Mouse (Mus musculus): ENCODE measurements around the gene Maml1. TPM values are rescaled to one million over a fixed set of nuclear protein-coding genes. Genes with fewer than 3 reads are reported as not detected.

The Maml1 gene
- polyA plus RNA-seq, 1 experiment: 12.6 TPM

DNA sequence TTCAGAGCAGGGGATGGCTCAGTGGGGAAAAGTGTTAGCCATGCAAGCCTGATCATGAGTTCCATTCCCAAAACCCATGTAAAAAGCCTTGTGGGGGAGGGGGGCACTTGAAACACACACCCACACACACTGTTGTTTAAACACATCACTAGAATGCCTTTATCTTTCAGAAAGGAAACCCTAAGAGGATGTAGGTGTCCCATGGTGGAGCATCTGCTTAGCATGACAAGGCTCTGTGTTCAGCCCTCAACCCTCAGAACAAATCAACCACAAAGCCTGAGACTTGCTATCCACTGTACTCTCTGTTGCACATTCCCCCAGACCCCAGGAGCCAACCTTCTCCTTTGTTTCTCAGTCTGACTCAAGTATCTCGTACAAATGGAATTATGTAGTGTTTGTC is 12.1 kb downstream of the Maml1 start:
- 71% methylated on average over 1 of the region's 1 CpGs for WGBS

GRCm38 (mm10) chr11:50279005-50279404 is 13.1 kb downstream of the Maml1 start:
- Histone ChIP-seq H3K27me3 (ENCODE audit: control insufficient read depth, insufficient read depth, low read length) (no peaks in the 10 kb centered on the region), H3K36me3 (ENCODE audit: control insufficient read depth, insufficient read depth, low read length) (0 out of 2 replicates have a peak, but pooled peaks cover 3% of the 10 kb centered on the region), H3K4me1 (ENCODE audit: control insufficient read depth, insufficient read depth, insufficient read length, low read length) (peaks cover 3% of the 10 kb centered on the region; the same call in 1 of the 2 replicates), H3K27ac (ENCODE audit: insufficient read depth, low read depth, low read length) (no peak overlapping the region), H3K4me3 (ENCODE audit: low read depth, low read length) (no peak overlapping the region)
- TF ChIP-seq CTCF (IDR thresholded peaks at IDR 0.05; ENCODE audit: extremely low read depth, insufficient read length, insufficient replicate concordance, low read depth, low read length) (no peak), POLR2A (IDR thresholded peaks at IDR 0.05; ENCODE audit: low read depth, low read length) (no peak)
- 58% methylated on average over 4 of the region's 4 CpGs for WGBS

More for the DNA sequence above, 12.1 kb downstream of the Maml1 start:
- H3K4me1 ChIP-seq (ENCODE audit: control insufficient read depth, insufficient read depth, insufficient read length, low read length): peaks cover 3% of the 10 kb centered on the region; the same call in 1 of the 2 replicates
- no peak overlapping the region for H3K27ac ChIP-seq (ENCODE audit: insufficient read depth, low read depth, low read length)
- no peaks in the 10 kb centered on the region for H3K27me3 ChIP-seq (ENCODE audit: control insufficient read depth, insufficient read depth, low read length)
- no peak overlapping the region for H3K4me3 ChIP-seq (ENCODE audit: low read depth, low read length)
- H3K36me3 ChIP-seq (ENCODE audit: control insufficient read depth, insufficient read depth, low read length): 0 out of 2 replicates have a peak, but pooled peaks cover 3% of the 10 kb centered on the region
- no peak for TF ChIP-seq POLR2A (IDR thresholded peaks at IDR 0.05; ENCODE audit: low read depth, low read length)
- no peak for TF ChIP-seq CTCF (IDR thresholded peaks at IDR 0.05; ENCODE audit: extremely low read depth, insufficient read length, insufficient replicate concordance, low read depth, low read length)

- H3K36me3 ChIP-seq (ENCODE audit: control insufficient read depth, insufficient read depth, low read length): 0 out of 2 replicates have a peak, but pooled peaks cover 2% of the 10 kb centered on the region
- TF ChIP-seq CTCF (IDR thresholded peaks at IDR 0.05; ENCODE audit: extremely low read depth, insufficient read length, insufficient replicate concordance, low read depth, low read length) (no peak), POLR2A (IDR thresholded peaks at IDR 0.05; ENCODE audit: low read depth, low read length) (no peak)
- WGBS: 94% methylated on average over 6 of the region's 6 CpGs
These were observed 14.4 kb downstream of the Maml1 start for GRCm38 (mm10) chr11:50277706-50278105.

DNA sequence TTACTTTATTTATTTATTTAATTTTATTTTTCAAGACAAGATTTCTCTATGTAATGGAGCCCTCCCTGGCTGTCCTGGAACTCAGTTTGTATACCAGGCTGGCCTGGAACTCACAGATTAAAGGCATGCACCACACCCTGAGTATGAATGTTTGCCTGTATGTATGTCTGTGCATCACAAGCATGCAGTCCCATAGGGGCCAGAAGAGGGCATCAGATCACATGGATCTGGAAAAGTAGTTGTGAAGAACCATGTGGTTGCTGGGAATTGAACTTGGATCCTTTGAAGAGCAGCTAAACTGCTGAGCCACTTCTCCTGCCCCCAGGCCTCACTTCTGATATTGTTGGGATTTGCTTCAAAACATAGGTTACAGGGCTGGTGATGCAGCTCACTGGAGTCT is 15.1 kb downstream of the Maml1 start:
- Histone ChIP-seq H3K4me3 (ENCODE audit: low read depth, low read length) (no peak overlapping the region), H3K36me3 (ENCODE audit: control insufficient read depth, insufficient read depth, low read length) (0 out of 2 replicates have a peak, but pooled peaks cover 2% of the 10 kb centered on the region), H3K27ac (ENCODE audit: insufficient read depth, low read depth, low read length) (no peak overlapping the region), H3K4me1 (ENCODE audit: control insufficient read depth, insufficient read depth, insufficient read length, low read length) (peaks cover 3% of the 10 kb centered on the region; the same call in 1 of the 2 replicates), H3K27me3 (ENCODE audit: control insufficient read depth, insufficient read depth, low read length) (no peaks in the 10 kb centered on the region)
- TF ChIP-seq CTCF (IDR thresholded peaks at IDR 0.05; ENCODE audit: extremely low read depth, insufficient read length, insufficient replicate concordance, low read depth, low read length): no peak
- TF ChIP-seq POLR2A (IDR thresholded peaks at IDR 0.05; ENCODE audit: low read depth, low read length): no peak

More at GRCm38 (mm10) chr11:50277706-50278105, 14.4 kb downstream of the Maml1 start:
- Histone ChIP-seq H3K4me1 (ENCODE audit: control insufficient read depth, insufficient read depth, insufficient read length, low read length) (peaks cover 3% of the 10 kb centered on the region; the same call in 1 of the 2 replicates), H3K27ac (ENCODE audit: insufficient read depth, low read depth, low read length) (no peak overlapping the region), H3K4me3 (ENCODE audit: low read depth, low read length) (no peak overlapping the region), H3K27me3 (ENCODE audit: control insufficient read depth, insufficient read depth, low read length) (no peaks in the 10 kb centered on the region)

DNA sequence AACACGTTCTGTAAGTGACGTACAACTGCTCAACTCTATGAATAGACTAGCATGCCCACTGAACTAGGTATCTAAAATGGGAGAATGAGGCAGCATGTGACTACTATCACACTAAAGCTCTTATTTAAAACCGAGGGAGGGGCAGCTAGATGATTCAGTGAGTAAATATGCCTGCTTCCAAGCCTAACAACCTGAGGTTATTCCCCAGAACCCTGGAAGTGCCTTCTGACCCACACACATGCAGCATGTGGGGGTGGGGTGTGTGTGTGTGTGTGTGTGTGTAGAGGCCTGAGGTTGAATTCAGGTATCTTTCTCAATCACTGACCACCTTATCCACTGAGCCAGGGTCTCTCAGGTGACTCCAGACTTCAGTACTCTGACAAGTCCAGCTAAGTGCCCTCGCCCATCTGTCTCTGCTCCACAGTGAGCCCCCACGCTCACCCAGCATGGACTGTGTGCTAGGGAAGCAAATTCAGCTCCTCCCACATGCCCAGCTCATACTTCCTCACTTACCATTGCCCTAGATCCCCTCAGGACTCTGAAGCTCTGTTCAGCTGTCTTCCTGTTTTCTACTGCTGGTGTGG is 16.5 kb downstream of the Maml1 start:
- Histone ChIP-seq H3K27ac (ENCODE audit: insufficient read depth, low read depth, low read length) (no peak overlapping the region), H3K36me3 (ENCODE audit: control insufficient read depth, insufficient read depth, low read length) (no peaks in the 10 kb centered on the region), H3K4me1 (ENCODE audit: control insufficient read depth, insufficient read depth, insufficient read length, low read length) (peaks cover 3% of the 10 kb centered on the region; the same call in 1 of the 2 replicates), H3K27me3 (ENCODE audit: control insufficient read depth, insufficient read depth, low read length) (no peaks in the 10 kb centered on the region), H3K4me3 (ENCODE audit: low read depth, low read length) (no peak overlapping the region)
- WGBS: 60% methylated on average over 5 of the region's 5 CpGs
- no peak for TF ChIP-seq POLR2A (IDR thresholded peaks at IDR 0.05; ENCODE audit: low read depth, low read length)
- no peak for TF ChIP-seq CTCF (IDR thresholded peaks at IDR 0.05; ENCODE audit: extremely low read depth, insufficient read length, insufficient replicate concordance, low read depth, low read length)

- 57% methylated on average over 2 of the region's 2 CpGs for WGBS
- Histone ChIP-seq H3K36me3 (ENCODE audit: control insufficient read depth, insufficient read depth, low read length) (no peaks in the 10 kb centered on the region), H3K27ac (ENCODE audit: insufficient read depth, low read depth, low read length) (no peak overlapping the region), H3K4me3 (ENCODE audit: low read depth, low read length) (no peak overlapping the region), H3K27me3 (ENCODE audit: control insufficient read depth, insufficient read depth, low read length) (no peaks in the 10 kb centered on the region), H3K4me1 (ENCODE audit: control insufficient read depth, insufficient read depth, insufficient read length, low read length) (peaks cover 3% of the 10 kb centered on the region; the same call in 1 of the 2 replicates)
- TF ChIP-seq POLR2A (IDR thresholded peaks at IDR 0.05; ENCODE audit: low read depth, low read length) (no peak), CTCF (IDR thresholded peaks at IDR 0.05; ENCODE audit: extremely low read depth, insufficient read length, insufficient replicate concordance, low read depth, low read length) (no peak)
These were observed 17.0 kb downstream of the Maml1 start for GRCm38 (mm10) chr11:50275077-50275476.

GRCm38 (mm10) chr11:50272819-50273218 is 19.3 kb downstream of the Maml1 start:
- 88% methylated on average over 2 of the region's 2 CpGs for WGBS
- H3K4me3 ChIP-seq (ENCODE audit: low read depth, low read length): no peak overlapping the region
- peaks cover 3% of the 10 kb centered on the region; the same call in 1 of the 2 replicates for H3K4me1 ChIP-seq (ENCODE audit: control insufficient read depth, insufficient read depth, insufficient read length, low read length)
- H3K27ac ChIP-seq (ENCODE audit: insufficient read depth, low read depth, low read length): no peak overlapping the region
- H3K36me3 ChIP-seq (ENCODE audit: control insufficient read depth, insufficient read depth, low read length): no peaks in the 10 kb centered on the region
- no peaks in the 10 kb centered on the region for H3K27me3 ChIP-seq (ENCODE audit: control insufficient read depth, insufficient read depth, low read length)
- no peak for TF ChIP-seq POLR2A (IDR thresholded peaks at IDR 0.05; ENCODE audit: low read depth, low read length)
- no peak for TF ChIP-seq CTCF (IDR thresholded peaks at IDR 0.05; ENCODE audit: extremely low read depth, insufficient read length, insufficient replicate concordance, low read depth, low read length)

All from small intestine, adult 2 months (tissue).